Mouse (Mus musculus) myocyte (in vitro differentiated cells): ENCODE data around the gene Fgf9.

Source experiments
- CEBPB ChIP-seq: IDR thresholded peaks from 2 replicates; pipeline ENCODE4 v1.6.1; 2011; ENCODE audit warnings: mild to moderate bottlenecking, moderate library complexity; ENCODE audit not compliant: poor library complexity, insufficient read depth, severe bottlenecking
- E2F4 ChIP-seq: IDR thresholded peaks from one replicate; pipeline ENCODE4 v1.6.1; 2011; ENCODE audit warnings: mild to moderate bottlenecking, control low read depth, moderate library complexity; ENCODE audit not compliant: insufficient read depth
- POLR2A ChIP-seq: IDR thresholded peaks from one replicate; pipeline ENCODE4 v1.6.1; 2011; ENCODE audit warnings: low read depth, mild to moderate bottlenecking, control low read depth, moderate library complexity; ENCODE audit not compliant: insufficient read length
- USF1 ChIP-seq: IDR thresholded peaks from one replicate; pipeline ENCODE4 v1.6.1; 2011; ENCODE audit warnings: low read depth, mild to moderate bottlenecking, control low read depth, moderate library complexity

DNA sequence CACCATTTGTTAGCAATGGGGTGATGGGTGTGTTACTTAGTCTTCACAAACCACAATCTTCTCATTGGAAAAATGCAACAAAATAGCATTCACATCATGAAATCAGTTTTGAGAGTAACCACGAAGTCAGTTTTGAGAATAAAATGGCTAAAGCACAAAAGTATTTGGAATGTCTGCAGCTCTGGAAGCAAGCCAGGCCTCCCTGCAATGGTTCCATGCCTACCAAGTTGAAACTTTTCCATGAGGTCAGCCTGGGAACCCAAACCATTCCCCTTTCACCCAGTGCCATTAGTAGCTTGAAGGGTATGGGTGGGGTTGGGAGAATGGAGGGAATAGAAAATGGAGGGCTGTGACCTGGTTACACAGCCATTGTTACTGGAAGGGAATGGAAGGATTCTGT is 1.7 kb upstream of the Fgf9 start:
- TF ChIP-seq USF1 (no peak), E2F4 (no peak), CEBPB (no peak), POLR2A (no peak)
